ENCODE assay signal across 8 mouse cellular contexts in the genomic region with DNA sequence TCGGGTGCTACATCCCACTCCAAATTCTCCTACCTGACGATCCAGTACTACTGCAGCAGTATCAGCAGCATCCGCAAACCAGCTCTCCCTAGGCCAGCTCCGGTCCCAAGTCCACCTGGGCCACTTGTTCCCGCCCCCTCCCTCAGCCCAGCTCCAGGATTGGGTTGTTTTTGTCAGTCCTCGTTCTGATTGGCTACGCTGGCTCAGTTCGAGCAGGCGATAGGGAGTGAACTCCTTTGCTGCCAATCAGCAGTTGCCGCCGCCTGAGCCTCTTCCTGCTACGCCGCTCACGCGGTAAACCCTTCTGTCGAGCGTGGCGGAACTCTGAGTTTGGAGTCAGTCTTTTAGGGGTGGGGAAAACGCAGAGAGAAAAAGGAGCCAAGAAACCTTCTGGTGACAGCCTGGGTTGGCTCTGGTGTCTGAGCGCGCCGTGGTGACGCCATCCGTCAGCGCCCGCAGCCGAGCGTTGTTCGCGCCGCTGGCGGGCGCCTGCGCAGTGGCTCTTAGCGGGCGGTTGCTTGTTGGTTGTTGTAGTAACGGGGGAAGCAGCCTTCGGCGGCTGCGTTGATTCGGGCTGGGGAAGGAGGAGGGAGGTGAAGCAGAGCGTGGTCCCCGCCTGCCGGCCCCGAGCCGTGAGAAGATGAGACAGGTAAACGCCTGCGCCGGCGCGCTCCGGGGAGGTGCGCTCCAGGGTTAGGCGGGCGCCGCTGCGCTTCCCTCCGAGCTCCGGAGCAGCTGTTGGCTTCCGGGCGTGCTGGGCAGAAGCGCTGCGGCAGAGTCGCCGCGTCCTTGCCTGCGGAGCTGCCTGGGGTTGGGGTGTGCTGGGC. TPM values are rescaled to one million over a fixed set of nuclear protein-coding genes. Genes with fewer than 3 reads are reported as not detected.
A peak's percentile ranks its signal among the peaks of the same experiment; 100 is the strongest.
DNase-seq lines count a peak whose midpoint lies in the region; ATAC-seq and TF ChIP-seq lines count a peak whose summit lies in the region.

A gene (minus strand): TSS at position 113 of the 827 bp plus-strand sequence.
A gene (plus strand): TSS at position 222 of the 827 bp plus-strand sequence.

- TF ChIP-seq CTCF in kidney, adult 2 months (conservative IDR thresholded peaks at IDR 0.05; ENCODE audit: insufficient read depth, insufficient read length, low read depth, low read length), result no peak
- TF ChIP-seq CTCF in spleen, adult 2 months (IDR thresholded peaks at IDR 0.05; ENCODE audit: extremely low read depth, insufficient read depth, insufficient read length, insufficient replicate concordance), result no peak

- peak within 1 kb of the TSS; percentile 83 for H3K4me3 ChIP-seq in embryonic facial prominence, embryonic 13.5 days
- H3K4me3 ChIP-seq in kidney, adult 2 months (ENCODE audit: insufficient read depth, low read depth, low read length), result peak within 1 kb of the TSS; percentile 58
- peak within 1 kb of the TSS; percentile 79 for H3K4me3 ChIP-seq in limb, embryonic 12.5 days (replicated peaks)
- peak within 1 kb of the TSS; percentile 74 for H3K4me3 ChIP-seq in midbrain, embryonic 15.5 days
- peak within 1 kb of the TSS; percentile 87 for H3K4me3 ChIP-seq in spleen, adult 2 months (ENCODE audit: extremely low read depth, insufficient read depth, insufficient read length)

- no peaks in the 10 kb centered on the region for H3K9me3 ChIP-seq in embryonic facial prominence, embryonic 13.5 days
- no peaks in the 10 kb centered on the region for H3K9me3 ChIP-seq in limb, embryonic 12.5 days
- no peaks in the 10 kb centered on the region for H3K9me3 ChIP-seq in midbrain, embryonic 15.5 days

- ATAC-seq in embryonic facial prominence, embryonic 13.5 days (ENCODE audit: insufficient number of reproducible peaks, insufficient read depth, low FRiP score, low TSS enrichment, low read depth), result peak; percentile 96
- ATAC-seq in limb, embryonic 12.5 days (ENCODE audit: insufficient number of reproducible peaks, insufficient read depth, low FRiP score, low TSS enrichment, low read depth), result peak; percentile 98
- ATAC-seq in midbrain, embryonic 15.5 days (replicated peaks), result peak; percentile 99

- H3K27ac ChIP-seq in embryonic facial prominence, embryonic 13.5 days, result peak within 1 kb of the TSS; percentile 98
- H3K27ac ChIP-seq in kidney, adult 2 months (ENCODE audit: insufficient read depth, low read depth, low read length), result peak within 1 kb of the TSS; percentile 75
- H3K27ac ChIP-seq in limb, embryonic 12.5 days, result peak within 1 kb of the TSS; percentile 97
- peak within 1 kb of the TSS; percentile 94 for H3K27ac ChIP-seq in midbrain, embryonic 15.5 days
- H3K27ac ChIP-seq in spleen, adult 2 months (ENCODE audit: insufficient read depth, low read length), result peak within 1 kb of the TSS; percentile 99

- peak within 1 kb of the TSS; percentile 86 for H3K4me2 ChIP-seq in embryonic facial prominence, embryonic 13.5 days
- peak within 1 kb of the TSS; percentile 85 for H3K4me2 ChIP-seq in limb, embryonic 12.5 days
- H3K4me2 ChIP-seq in midbrain, embryonic 15.5 days, result peak within 1 kb of the TSS; percentile 80

- DNase-seq in 3134 (ENCODE audit: extremely low read depth, insufficient read length, low spot score), result peak; percentile 98
- peak; percentile 95 to 96 for DNase-seq in adrenal gland, postnatal 36 days
- DNase-seq in heart, adult 18-20 months, result peak; percentile 95 to 96
- DNase-seq in kidney, adult 2 months, result peak; percentile 97
- peak; percentile 90 to 91 for DNase-seq in spleen, adult 2 months (ENCODE audit: low read depth in 1 of 2, low spot score in 2 of 2)

- no peaks in the 10 kb centered on the region for H3K27me3 ChIP-seq in embryonic facial prominence, embryonic 13.5 days
- H3K27me3 ChIP-seq in kidney, adult 2 months (replicated peaks; ENCODE audit: control insufficient read depth, insufficient read depth, low read length), result no peaks in the 10 kb centered on the region
- no peaks in the 10 kb centered on the region for H3K27me3 ChIP-seq in limb, embryonic 12.5 days
- no peaks in the 10 kb centered on the region for H3K27me3 ChIP-seq in midbrain, embryonic 15.5 days (replicated peaks)
- no peaks in the 10 kb centered on the region for H3K27me3 ChIP-seq in spleen, adult 2 months (ENCODE audit: control insufficient read depth, insufficient read depth, low read length)

- WGBS in embryonic facial prominence, embryonic 13.5 days, result under 1% methylated on average over 67 of the region's 67 CpGs
- WGBS in kidney, adult 2 months, result under 1% methylated on average over 67 of the region's 67 CpGs
- WGBS in limb, embryonic 12.5 days, result under 1% methylated on average over 67 of the region's 67 CpGs
- under 1% methylated on average over 67 of the region's 67 CpGs for WGBS in midbrain, embryonic 15.5 days
- WGBS in spleen, adult 2 months, result under 1% methylated on average over 67 of the region's 67 CpGs

- no peak for TF ChIP-seq POLR2A in kidney, adult 2 months (IDR thresholded peaks at IDR 0.05; ENCODE audit: low read depth, low read length)
- peak; percentile 43; the same call in 1 of the 2 replicates for TF ChIP-seq POLR2A in spleen, adult 2 months (IDR thresholded peaks at IDR 0.05; ENCODE audit: low read depth, low read length)

- H3K36me3 ChIP-seq in embryonic facial prominence, embryonic 13.5 days, result peaks cover 25% of the 10 kb centered on the region
- no peaks in the 10 kb centered on the region for H3K36me3 ChIP-seq in kidney, adult 2 months (ENCODE audit: control insufficient read depth, insufficient read depth, low read length)
- H3K36me3 ChIP-seq in limb, embryonic 12.5 days, result peaks cover 30% of the 10 kb centered on the region
- H3K36me3 ChIP-seq in midbrain, embryonic 15.5 days (replicated peaks), result peaks cover 8% of the 10 kb centered on the region; the same call in 1 of the 2 replicates
- H3K36me3 ChIP-seq in spleen, adult 2 months (ENCODE audit: control insufficient read depth, insufficient read depth, low read length), result peaks cover 5% of the 10 kb centered on the region; the same call in 1 of the 2 replicates

- peak within 1 kb of the TSS; percentile 88 for H3K9ac ChIP-seq in embryonic facial prominence, embryonic 13.5 days
- H3K9ac ChIP-seq in limb, embryonic 12.5 days (replicated peaks), result peak within 1 kb of the TSS; percentile 73
- peak within 1 kb of the TSS; percentile 65 for H3K9ac ChIP-seq in midbrain, embryonic 15.5 days

- H3K4me1 ChIP-seq in embryonic facial prominence, embryonic 13.5 days, result peaks cover 16% of the 10 kb centered on the region
- peaks cover 5% of the 10 kb centered on the region; the same call in 1 of the 2 replicates for H3K4me1 ChIP-seq in kidney, adult 2 months (ENCODE audit: control insufficient read depth, insufficient read depth, low read length)
- peaks cover 11% of the 10 kb centered on the region for H3K4me1 ChIP-seq in limb, embryonic 12.5 days (replicated peaks)
- H3K4me1 ChIP-seq in midbrain, embryonic 15.5 days, result peaks cover 30% of the 10 kb centered on the region
- H3K4me1 ChIP-seq in spleen, adult 2 months (ENCODE audit: control insufficient read depth, insufficient read depth, insufficient read length), result peaks cover 3% of the 10 kb centered on the region; the same call in 1 of the 2 replicates

RNA-seq across cellular contexts. Expression of the first gene that starts in this region (rescaled TPM):
- total RNA-seq in adrenal gland, postnatal 36 days (2021), result 10 to 100 TPM; 36.8 to 42.8 TPM
- 113 and 119 TPM in 2 replicates for polyA plus RNA-seq in embryonic facial prominence, embryonic 13.5 days (2015; fragmentation: Nextera tagmentation; extraction: Ambion mirVana)
- 1 to 10 TPM; 4.7 to 8.0 TPM for total RNA-seq in heart, adult 18-20 months (2021)
- polyA plus RNA-seq in kidney, adult 2 months (2012; rRNA removed), result 43.1 and 48.4 TPM in 2 replicates
- 96.8 and 101 TPM in 2 replicates for polyA plus RNA-seq in limb, embryonic 12.5 days (2016; fragmentation: Nextera tagmentation; extraction: Ambion mirVana)
- polyA plus RNA-seq in midbrain, embryonic 15.5 days (2015; fragmentation: Nextera tagmentation; extraction: Ambion mirVana), result 104 TPM in 2 replicates
- polyA plus RNA-seq in spleen, adult 2 months (2012; rRNA removed), result 19.1 and 21.6 TPM in 2 replicates

RNA-seq across cellular contexts. Expression of the second gene that starts in this region (rescaled TPM):
- total RNA-seq in adrenal gland, postnatal 36 days (2021), result 10 to 100 TPM; 17.3 to 29.2 TPM
- polyA plus RNA-seq in embryonic facial prominence, embryonic 13.5 days (2015; fragmentation: Nextera tagmentation; extraction: Ambion mirVana), result 13.4 and 17.3 TPM in 2 replicates
- total RNA-seq in heart, adult 18-20 months (2021), result 10 to 100 TPM; 13.2 to 15.8 TPM
- 12.0 and 12.9 TPM in 2 replicates for polyA plus RNA-seq in kidney, adult 2 months (2012; rRNA removed)
- 14.7 and 17.4 TPM in 2 replicates for polyA plus RNA-seq in limb, embryonic 12.5 days (2016; fragmentation: Nextera tagmentation; extraction: Ambion mirVana)
- polyA plus RNA-seq in midbrain, embryonic 15.5 days (2015; fragmentation: Nextera tagmentation; extraction: Ambion mirVana), result 12.1 and 13.7 TPM in 2 replicates
- polyA plus RNA-seq in spleen, adult 2 months (2012; rRNA removed), result 6.2 and 6.7 TPM in 2 replicates

Comparison
In these comparisons a context has a peak if more than half of its experiments do, and no peak if none do; other contexts are left out.
1. Peak in every context shown above with its lines: DNase-seq, ATAC-seq, H3K4me3 ChIP-seq and H3K27ac ChIP-seq.
2. RNA of the first gene that starts in this region (total RNA-seq): 36.8 to 42.8 TPM in adrenal gland, postnatal 36 days; 4.7 to 8.0 TPM in heart, adult 18-20 months; every median in the first group is over 4 times any median in the second.